Mouse (Mus musculus) urinary bladder, adult 18-20 months (tissue): ENCODE measurements around the gene Nipal3.

Experiments
- DNase-seq, 2 experiments: peaks; one replicate each; pipeline ENCODE4 v3.0.0; 2022; ENCODE audit warnings: low spot score in 2 of 2, mixed read lengths in 2 of 2

The Nipal3 gene

GRCm38 (mm10) chr4:135436291-135436690 is 58.5 kb downstream of the Nipal3 start:
- DNase-seq = no peak

GRCm38 (mm10) chr4:135434395-135434789 is 60.4 kb downstream of the Nipal3 start:
- DNase-seq = no peak

- peak; percentile 46 to 66 for DNase-seq
These were observed 61.1 kb downstream of the Nipal3 start, which contains the start of gene Rcan3 for GRCm38 (mm10) chr4:135433443-135434394. Gene Rcan3, minus strand, starts transcription at chr4:135433853.

GRCm38 (mm10) chr4:135433086-135433442 is 61.8 kb downstream of the Nipal3 start:
- DNase-seq = no peak

GRCm38 (mm10) chr4:135429990-135430760 is 64.7 kb downstream of the Nipal3 start:
- no peak for DNase-seq

GRCm38 (mm10) chr4:135429383-135429782 is 65.5 kb downstream of the Nipal3 start:
- DNase-seq = no peak

- DNase-seq = no peak
These were observed 68.3 kb downstream of the Nipal3 start for GRCm38 (mm10) chr4:135426587-135426986.

GRCm38 (mm10) chr4:135425625-135426024 is 69.2 kb downstream of the Nipal3 start:
- no peak for DNase-seq

GRCm38 (mm10) chr4:135420961-135421360 is 73.9 kb downstream of the Nipal3 start:
- DNase-seq = no peak

GRCm38 (mm10) chr4:135420416-135420815 is 74.4 kb downstream of the Nipal3 start:
- no peak for DNase-seq

- no peak for DNase-seq
These were observed 74.8 kb downstream of the Nipal3 start for GRCm38 (mm10) chr4:135419996-135420395.

- no peak for DNase-seq
These were observed 78.5 kb downstream of the Nipal3 start for GRCm38 (mm10) chr4:135416367-135416766.

- no peak for DNase-seq
These were observed 81.3 kb downstream of the Nipal3 start for GRCm38 (mm10) chr4:135413491-135413890.

- peak; percentile 11 to 38 for DNase-seq
These were observed 83.2 kb downstream of the Nipal3 start for GRCm38 (mm10) chr4:135411633-135412032.

GRCm38 (mm10) chr4:135406180-135406579 is 88.7 kb downstream of the Nipal3 start:
- peak; percentile 50 to 54 for DNase-seq

- no peak for DNase-seq
These were observed 89.9 kb downstream of the Nipal3 start for GRCm38 (mm10) chr4:135404916-135405315.

- no peak for DNase-seq
These were observed 90.8 kb downstream of the Nipal3 start for GRCm38 (mm10) chr4:135404048-135404447.

GRCm38 (mm10) chr4:135401881-135402280 is 93.0 kb downstream of the Nipal3 start:
- no peak for DNase-seq

- no peak for DNase-seq
These were observed 96.8 kb downstream of the Nipal3 start, which contains the start of gene Ncmap for GRCm38 (mm10) chr4:135397991-135398390. Gene Ncmap, minus strand, starts transcription at chr4:135398227.

- peak in 1 of 2 experiments; percentile 30 for DNase-seq
These were observed 97.3 kb downstream of the Nipal3 start for GRCm38 (mm10) chr4:135397551-135397950.

GRCm38 (mm10) chr4:135396303-135396702 is 98.5 kb downstream of the Nipal3 start:
- no peak for DNase-seq
